ENCODE assay signal across 8 mouse cellular contexts in genomic region chr11:107341293-107341692, GRCm38 (mm10).
A peak's percentile ranks its signal among the peaks of the same experiment; 100 is the strongest.
DNase-seq lines count a peak whose midpoint lies in the region; ATAC-seq and TF ChIP-seq lines count a peak whose summit lies in the region.

No protein-coding gene starts in this region.

- H3ac ChIP-seq in myocyte (ENCODE audit: control insufficient read depth, insufficient read length): no peak overlapping the region

- peak; percentile 50 for DNase-seq in right cerebral cortex, postnatal 10 days (ENCODE audit: low spot score in 2 of 2)
- no peak for DNase-seq in right cerebral cortex, adult 2 months (ENCODE audit: low spot score in 2 of 2)
- peak; percentile 31 for DNase-seq in heart, postnatal 25 days (ENCODE audit: low spot score)
- DNase-seq in kidney, postnatal 4 days: peak; percentile 58 to 71
- DNase-seq in layer of hippocampus, postnatal 25 days (ENCODE audit: extremely low spot score in 1 of 2, low spot score in 1 of 2): no peak

- H3K27ac ChIP-seq in embryonic facial prominence, embryonic 12.5 days: peak overlapping the region; percentile 3; the same call in 1 of the 2 replicates

- no peak for TF ChIP-seq POLR2A in myocyte (IDR thresholded peaks at IDR 0.05; ENCODE audit: insufficient read length, low read depth)

- peaks cover 23% of the 10 kb centered on the region; the same call in 1 of the 2 replicates for H3K4me1 ChIP-seq in embryonic facial prominence, embryonic 12.5 days

- H3K27me3 ChIP-seq in embryonic facial prominence, embryonic 12.5 days: no peaks in the 10 kb centered on the region
- H3K27me3 ChIP-seq in myocyte (ENCODE audit: control insufficient read depth, insufficient read depth, insufficient read length): peaks cover 4% of the 10 kb centered on the region

- no peaks in the 10 kb centered on the region for H3K36me3 ChIP-seq in embryonic facial prominence, embryonic 12.5 days
- no peaks in the 10 kb centered on the region for H3K36me3 ChIP-seq in myocyte (ENCODE audit: control insufficient read depth, insufficient read depth)

- no peak overlapping the region for H3K4me3 ChIP-seq in embryonic facial prominence, embryonic 12.5 days
- no peak overlapping the region for H3K4me3 ChIP-seq in myocyte

- H3K4me2 ChIP-seq in embryonic facial prominence, embryonic 12.5 days (replicated peaks): no peak overlapping the region
- H3K4me2 ChIP-seq in myocyte (ENCODE audit: low read depth): peak overlapping the region; percentile 1

- no peak overlapping the region for H3K9ac ChIP-seq in embryonic facial prominence, embryonic 12.5 days

- WGBS in embryonic facial prominence, embryonic 12.5 days: 40% methylated on average over 15 of the region's 15 CpGs

- intact Hi-C loops in heart, postnatal 25 days (cut with DNase I): loop anchor here (2.0 kb wide), 1 partner anchor 72 kb away; no protein-coding TSS in a partner anchor

- ATAC-seq in embryonic facial prominence, embryonic 12.5 days (ENCODE audit: insufficient number of reproducible peaks, insufficient read depth, low FRiP score, low TSS enrichment): no peak
- ATAC-seq in activated CD4-positive, CD25-positive, alpha-beta regulatory T cell, adult 4 months: no peak

- no peaks in the 10 kb centered on the region for H3K9me3 ChIP-seq in embryonic facial prominence, embryonic 12.5 days

- H3K79me2 ChIP-seq in myocyte (ENCODE audit: control insufficient read depth, insufficient read depth): no peaks in the 10 kb centered on the region

TF ChIP-seq in myocyte, 11 proteins besides CTCF, POLR2A, EP300 and RAD21:
- TF ChIP-seq SRF (IDR thresholded peaks at IDR 0.05; ENCODE audit: control insufficient read depth, insufficient read length, low read depth): no peak
- TF ChIP-seq USF1 (IDR thresholded peaks at IDR 0.05; ENCODE audit: low read depth): no peak
- TF ChIP-seq MAX (IDR thresholded peaks at IDR 0.05; ENCODE audit: low read depth): no peak
TF ChIP-seq in myocyte: peak in this region for 0.

Comparison
In these comparisons a context has a peak if more than half of its experiments do, and no peak if none do; other contexts are left out.
1. DNase-seq: peak in right cerebral cortex, postnatal 10 days (2 of 2), heart, postnatal 25 days (single experiment) and kidney, postnatal 4 days (2 of 2); none in right cerebral cortex, adult 2 months (0 of 2) and layer of hippocampus, postnatal 25 days (0 of 2).